Mouse (Mus musculus): Measurements from ENCODE around the gene Nxn. TPM values are rescaled to one million over a fixed set of nuclear protein-coding genes. Genes with fewer than 3 reads are reported as not detected.
"Not testable (repeated sequence)": the region's sequence is repeated elsewhere in the genome, so short reads cannot be mapped to it uniquely, and the experiment has no call there.

The Nxn gene
- total RNA-seq, 2 experiments from 2014 or later = 20.4 to 34.1 TPM

DNA sequence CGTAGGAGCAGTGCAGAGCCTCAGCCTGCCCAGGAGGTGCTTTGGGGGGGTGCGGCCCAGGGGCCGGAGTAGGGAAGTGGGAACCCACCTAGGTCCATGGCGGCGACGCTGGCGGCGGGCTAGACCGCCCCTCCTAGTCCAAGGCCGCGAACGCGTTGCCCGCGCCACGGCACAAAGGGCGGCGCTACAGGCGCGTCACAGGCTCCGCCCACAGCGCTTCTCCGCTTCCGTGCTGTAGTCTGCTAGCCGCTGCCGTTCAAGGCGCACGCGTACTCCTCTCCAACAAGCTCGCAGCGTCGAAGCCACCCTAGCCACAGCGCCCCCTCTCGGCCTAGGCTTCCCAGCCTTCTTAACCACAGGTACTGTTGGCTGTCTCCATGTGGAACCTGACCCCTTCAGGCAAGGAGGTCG, 181.5 kb downstream of the Nxn start, which contains the start of the genes Dbil5 and Gemin4:
Gene Dbil5 (plus strand): TSS at position 219 of the 411 bp plus-strand sequence.
Gene Gemin4 (minus strand): TSS at position 275 of the 411 bp plus-strand sequence.
- DNase-seq (ENCODE audit: low spot score in 2 of 2) = peak; percentile 95 to 97

DNA sequence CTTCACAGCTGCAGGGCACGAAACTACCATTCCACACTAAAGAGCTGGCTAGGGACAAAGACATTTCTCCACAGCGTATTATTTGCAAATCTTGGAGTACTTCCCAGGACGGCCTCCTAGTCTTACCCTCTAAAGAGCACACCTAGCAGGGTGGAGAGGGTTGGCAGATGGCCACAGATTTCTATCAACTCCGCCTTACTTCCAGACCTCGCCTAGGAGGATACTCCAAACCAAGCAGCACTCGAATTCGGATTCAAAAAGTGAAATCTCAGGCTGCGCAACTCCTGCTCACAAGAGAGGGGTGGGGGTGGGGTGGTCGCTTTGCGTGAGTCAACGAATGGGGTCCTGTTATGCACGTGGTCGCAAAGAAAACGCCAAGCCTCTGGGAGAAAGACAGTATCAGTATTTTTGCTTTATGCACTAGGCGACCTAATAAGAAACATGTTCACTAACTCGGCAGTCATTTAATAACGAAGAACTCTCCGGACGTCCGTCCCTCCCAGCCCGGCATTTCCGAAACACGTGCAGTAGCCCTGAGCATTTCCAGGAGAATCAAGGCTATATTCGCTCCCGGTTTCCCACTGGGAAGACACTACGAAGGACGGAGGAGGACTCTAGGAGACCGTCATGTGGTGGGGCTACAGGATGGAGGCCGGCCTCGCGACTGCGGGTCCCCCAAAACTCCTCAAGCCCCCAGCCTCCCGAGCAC, 182.1 kb downstream of the Nxn start:
- no peak for DNase-seq (ENCODE audit: low spot score in 2 of 2)

- DNase-seq (ENCODE audit: low spot score in 2 of 2) = no peak
These were observed 182.8 kb downstream of the Nxn start for GRCm38 (mm10) chr11:76216049-76216540.

DNA sequence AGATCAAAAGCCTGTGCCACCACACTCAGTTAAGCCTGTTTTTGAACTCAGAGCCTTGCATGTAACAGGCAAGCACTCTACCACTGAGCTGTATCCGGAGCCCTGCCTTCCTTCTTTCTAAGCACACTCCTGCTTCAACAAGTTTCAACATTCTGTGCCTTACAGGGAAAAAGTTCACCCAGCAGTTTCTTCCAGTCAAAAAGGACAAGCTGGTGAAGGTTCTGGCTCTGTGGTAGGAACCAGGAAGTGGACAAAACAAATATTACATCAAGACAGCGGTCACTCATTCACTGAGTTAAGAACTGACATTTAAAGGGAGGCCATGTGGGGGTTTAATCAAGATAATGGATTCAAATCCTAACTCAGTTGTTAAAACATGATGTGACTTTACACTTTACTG, 183.9 kb downstream of the Nxn start:
- no peak for DNase-seq (ENCODE audit: low spot score in 2 of 2)

- DNase-seq (ENCODE audit: low spot score in 2 of 2) = no peak
These were observed 185.1 kb downstream of the Nxn start for GRCm38 (mm10) chr11:76213841-76214240.

DNA sequence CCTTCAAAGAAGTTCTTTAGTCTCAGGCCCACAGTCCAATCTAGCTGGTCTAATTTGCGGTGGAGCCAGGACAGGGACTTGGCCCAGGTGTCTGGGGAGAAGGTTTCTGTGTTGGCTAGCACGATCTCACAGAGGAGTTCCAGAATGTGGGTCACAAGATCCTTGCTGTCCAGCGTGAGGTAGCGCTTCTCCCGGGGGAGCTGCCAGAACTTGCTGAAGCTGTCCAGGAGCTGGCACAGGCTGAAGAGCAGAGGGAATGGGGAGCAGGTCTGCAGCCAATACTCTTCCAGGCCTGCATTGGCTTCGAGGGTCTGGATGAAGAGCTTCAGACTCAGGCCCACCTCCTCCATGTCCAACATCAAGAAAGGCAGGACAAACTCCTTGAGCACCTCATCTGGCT, 187.3 kb downstream of the Nxn start:
- not testable (repeated sequence) for DNase-seq (ENCODE audit: low spot score in 2 of 2)

DNA sequence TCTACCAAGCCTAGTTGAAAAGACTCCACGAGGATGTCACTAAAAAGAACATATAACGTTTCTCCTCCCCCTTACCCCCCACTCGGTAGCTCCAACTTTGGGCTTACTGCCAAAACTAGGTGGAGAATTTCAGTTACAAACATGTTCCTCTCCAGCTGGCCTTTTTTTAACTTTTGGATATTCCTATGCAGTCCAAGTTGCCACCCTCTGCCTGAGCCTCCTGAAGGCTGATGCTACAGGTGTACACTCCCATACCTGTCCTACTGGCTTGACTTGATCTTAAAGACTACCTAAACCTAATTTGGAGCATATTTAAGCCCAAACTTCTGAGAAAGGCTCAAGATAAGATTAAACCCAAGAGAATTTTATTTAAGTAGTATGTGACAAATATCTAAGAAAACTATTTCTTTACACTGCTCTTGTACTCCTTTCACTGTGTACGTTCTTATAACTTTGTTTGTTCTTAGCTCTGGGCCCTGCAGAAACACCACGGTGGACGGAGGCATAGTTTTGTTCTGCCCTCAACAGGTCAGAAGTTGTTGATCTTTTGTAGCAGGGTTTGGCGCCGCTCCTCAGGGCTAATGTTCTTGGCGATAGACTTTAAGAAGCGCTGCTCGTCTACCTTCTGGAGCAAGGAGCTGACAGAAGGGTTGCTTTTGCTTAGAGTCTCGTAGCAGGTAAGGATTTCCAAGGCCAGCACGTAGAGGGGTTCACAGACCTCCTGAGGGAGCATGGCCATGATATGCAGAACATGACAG, 188.5 kb downstream of the Nxn start:
- no peak for DNase-seq (ENCODE audit: low spot score in 2 of 2)

Other genes starting within 250 kb of the Nxn start
- 10 to 100 TPM; 44.7 to 49.4 TPM for gene Vps53, start 219.5 kb downstream of the Nxn start, total RNA-seq (2021)
- gene Fam57a, start 219.5 kb downstream of the Nxn start, total RNA-seq (2021) = 1 to 10 TPM; 3.9 to 5.8 TPM
- gene Dbil5, start 181.5 kb downstream of the Nxn start, total RNA-seq (2021) = under 1 TPM in 1 of 2 experiments, not detected in 1; 0.60 TPM
- gene Gemin4, start 181.5 kb downstream of the Nxn start, total RNA-seq (2021) = 1 to 10 TPM; 5.1 to 8.9 TPM
- 10 to 100 TPM; 19.2 to 21.2 TPM for gene Mrm3, start 155.4 kb downstream of the Nxn start, total RNA-seq (2021)
- gene Glod4, start 155.4 kb downstream of the Nxn start, total RNA-seq (2021) = 100 to 1,000 TPM in 1 of 2 experiments, 10 to 100 TPM in 1; 75.0 to 108 TPM
- 10 to 100 TPM; 35.7 to 51.2 TPM for gene Timm22, start 7.8 kb upstream of the Nxn start, total RNA-seq (2021)
- 10 to 100 TPM; 55.4 to 56.2 TPM for gene Abr, start 223.2 kb upstream of the Nxn start, total RNA-seq (2021)